Mouse (Mus musculus) liver, adult 2 months (tissue): ENCODE results near the gene Gm11562.

Experiments
- CTCF ChIP-seq: fragments of 200-500 bp; IDR thresholded peaks from 2 replicates; pipeline ENCODE4 v1.5.1; 2011; ENCODE audit warnings: low read depth, low read length, control low read depth
- POLR2A ChIP-seq: fragments of 200-500 bp; IDR thresholded peaks from 2 replicates; pipeline ENCODE4 v1.6.1; 2011; ENCODE audit warnings: low read length, control low read depth; ENCODE audit not compliant: insufficient read depth; ENCODE audit errors: extremely low read depth

DNA sequence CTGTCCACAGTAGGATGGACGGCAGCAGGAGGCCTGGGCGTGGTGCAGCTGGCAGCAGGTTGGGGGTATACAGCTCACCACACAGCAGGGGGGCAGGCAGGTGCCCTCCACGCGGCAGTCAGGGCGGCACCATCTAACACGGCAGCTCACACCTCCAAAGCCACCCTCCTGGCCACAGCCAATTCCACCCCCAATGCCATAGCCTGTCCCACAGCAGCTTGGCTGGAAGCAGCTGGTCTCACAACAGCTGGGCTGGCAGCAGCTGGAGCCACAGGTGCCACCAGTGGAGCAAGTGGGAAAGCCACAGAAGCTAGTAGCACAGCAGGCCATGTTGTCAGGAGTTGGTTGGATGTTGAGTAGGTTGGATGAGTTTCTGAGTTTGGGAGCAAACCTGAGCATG is 39.6 kb downstream of the Gm11562 start, which contains the start of gene Krtap1-5:
- no peak for TF ChIP-seq POLR2A
- no peak for TF ChIP-seq CTCF
